10 mouse cellular contexts compared by ENCODE assay signal in genomic region chr7:118807899-118808298, GRCm38 (mm10). TPM values are rescaled to one million over a fixed set of nuclear protein-coding genes. Genes with fewer than 3 reads are reported as not detected.
DNase-seq lines count a peak whose midpoint lies in the region; ATAC-seq lines count a peak whose summit lies in the region.
"Had no signal": no experiment of that assay in that cellular context is flagged by ENCODE, and none has a peak within 500 bp of the region (broad histone marks: within the 10 kb centered on the region; RNA-seq: fewer than 3 reads in every experiment).

No protein-coding gene starts in this region.

- 61% methylated on average over 8 of the region's 8 CpGs for WGBS in heart, embryonic 13.5 days
- WGBS in kidney, embryonic 15.5 days: 59% methylated on average over 8 of the region's 8 CpGs
- 43% methylated on average over 8 of the region's 8 CpGs for WGBS in stomach, embryonic 15.5 days

- intact Hi-C loops in heart, postnatal 25 days (cut with DNase I): no loop called here

- no peak overlapping the region for H3K4me3 ChIP-seq in heart, embryonic 13.5 days
- no peak overlapping the region for H3K4me3 ChIP-seq in kidney, embryonic 15.5 days (replicated peaks)
- H3K4me3 ChIP-seq in stomach, embryonic 15.5 days (replicated peaks): no peak overlapping the region
- H3K4me3 ChIP-seq: limb, embryonic 15.5 days; midbrain, embryonic 12.5 days; neural tube, embryonic 13.5 days had no signal

- H3K27me3 ChIP-seq in heart, embryonic 13.5 days (replicated peaks): no peaks in the 10 kb centered on the region
- no peaks in the 10 kb centered on the region for H3K27me3 ChIP-seq in kidney, embryonic 15.5 days
- H3K27me3 ChIP-seq in stomach, embryonic 15.5 days (replicated peaks): no peaks in the 10 kb centered on the region
- H3K27me3 ChIP-seq: limb, embryonic 15.5 days; midbrain, embryonic 12.5 days; neural tube, embryonic 13.5 days had no signal

- no peak for DNase-seq in heart, postnatal 25 days (ENCODE audit: low spot score)
- DNase-seq in right cerebral cortex, adult 18-20 months: peak; percentile 39
- no peak for DNase-seq in right cerebral cortex, postnatal 4 days
- no peak for DNase-seq in layer of hippocampus, adult 11-12 months (ENCODE audit: low spot score)

- H3K27ac ChIP-seq in heart, embryonic 13.5 days (replicated peaks): 0 out of 2 replicates have a peak overlapping the region, but pooled peaks have one; percentile 79
- H3K27ac ChIP-seq in kidney, embryonic 15.5 days: peak overlapping the region; percentile 22; the same call in 1 of the 2 replicates
- H3K27ac ChIP-seq in stomach, embryonic 15.5 days: no peak overlapping the region
- H3K27ac ChIP-seq: limb, embryonic 15.5 days; neural tube, embryonic 13.5 days had no signal

- H3K36me3 ChIP-seq in heart, embryonic 13.5 days: peaks cover 44% of the 10 kb centered on the region
- H3K36me3 ChIP-seq in kidney, embryonic 15.5 days: peaks cover 34% of the 10 kb centered on the region
- H3K36me3 ChIP-seq in stomach, embryonic 15.5 days: no peaks in the 10 kb centered on the region; the same call in 1 of the 2 replicates

- peaks cover 25% of the 10 kb centered on the region for H3K4me1 ChIP-seq in heart, embryonic 13.5 days
- H3K4me1 ChIP-seq in kidney, embryonic 15.5 days: peaks cover 9% of the 10 kb centered on the region; the same call in 1 of the 2 replicates
- H3K4me1 ChIP-seq in stomach, embryonic 15.5 days: 0 out of 2 replicates have a peak, but pooled peaks cover 2% of the 10 kb centered on the region
- H3K4me1 ChIP-seq: limb, embryonic 15.5 days; neural tube, embryonic 13.5 days had no signal

- no peaks in the 10 kb centered on the region for H3K9me3 ChIP-seq in heart, embryonic 13.5 days
- H3K9me3 ChIP-seq in kidney, embryonic 15.5 days (replicated peaks): no peaks in the 10 kb centered on the region
- H3K9me3 ChIP-seq in stomach, embryonic 15.5 days: no peaks in the 10 kb centered on the region
- H3K9me3 ChIP-seq: limb, embryonic 15.5 days; midbrain, embryonic 12.5 days; neural tube, embryonic 13.5 days had no signal

- H3K4me2 ChIP-seq in heart, embryonic 13.5 days: no peak overlapping the region
- no peak overlapping the region for H3K4me2 ChIP-seq in kidney, embryonic 15.5 days
- no peak overlapping the region for H3K4me2 ChIP-seq in stomach, embryonic 15.5 days
- H3K4me2 ChIP-seq: limb, embryonic 15.5 days; midbrain, embryonic 12.5 days; neural tube, embryonic 13.5 days had no signal

- H3K9ac ChIP-seq in heart, embryonic 13.5 days: no peak overlapping the region
- no peak overlapping the region for H3K9ac ChIP-seq in kidney, embryonic 15.5 days
- H3K9ac ChIP-seq in stomach, embryonic 15.5 days: no peak overlapping the region
- H3K9ac ChIP-seq: limb, embryonic 15.5 days; midbrain, embryonic 12.5 days; neural tube, embryonic 13.5 days had no signal

- ATAC-seq in heart, embryonic 13.5 days (ENCODE audit: extremely low read depth, insufficient number of reproducible peaks, low FRiP score, low TSS enrichment): no peak
- peak; percentile 74 for ATAC-seq in kidney, embryonic 15.5 days (replicated peaks; ENCODE audit: low FRiP score)
- peak; percentile 48; the same call in 1 of the 2 replicates for ATAC-seq in stomach, embryonic 15.5 days (ENCODE audit: insufficient read depth, low FRiP score, low read depth)

RNA-seq across cellular contexts. Expression of gene Iqck, which starts 47.7 kb away (rescaled TPM):
- 0.96 and 1.1 TPM in 2 replicates for polyA plus RNA-seq in heart, embryonic 13.5 days (2015; fragmentation: Nextera tagmentation; extraction: Ambion mirVana)
- under 1 TPM; 0.44 to 0.64 TPM for total RNA-seq in heart, postnatal 25 days (2021)
- polyA plus RNA-seq in kidney, embryonic 15.5 days (2015; fragmentation: Nextera tagmentation; extraction: Ambion mirVana): 3.1 and 3.5 TPM in 2 replicates
- 2.0 and 2.1 TPM in 2 replicates for polyA plus RNA-seq in stomach, embryonic 15.5 days (2015; fragmentation: Nextera tagmentation; extraction: Ambion mirVana)

RNA-seq across cellular contexts. Expression of gene Knop1, which starts 48.2 kb away (rescaled TPM):
- 55.0 and 68.3 TPM in 2 replicates for polyA plus RNA-seq in heart, embryonic 13.5 days (2015; fragmentation: Nextera tagmentation; extraction: Ambion mirVana)
- total RNA-seq in heart, postnatal 25 days (2021): 10 to 100 TPM; 14.6 to 15.3 TPM
- polyA plus RNA-seq in kidney, embryonic 15.5 days (2015; fragmentation: Nextera tagmentation; extraction: Ambion mirVana): 121 and 138 TPM in 2 replicates
- polyA plus RNA-seq in stomach, embryonic 15.5 days (2015; fragmentation: Nextera tagmentation; extraction: Ambion mirVana): 88.7 and 91.4 TPM in 2 replicates
